Mouse (Mus musculus) heart, postnatal 0 days (tissue): ENCODE results near the gene Pik3c2b.

ENCODE experiments used
- CTCF ChIP-seq: IDR thresholded peaks from 2 replicates; pipeline ENCODE4 v1.5.1; 2016; ENCODE audit warnings: antibody characterized with exemption, control low read depth, low read depth
- EP300 ChIP-seq: IDR thresholded peaks from 2 replicates; pipeline ENCODE4 v1.6.1; 2016; ENCODE audit warnings: antibody characterized with exemption, low read depth

DNA sequence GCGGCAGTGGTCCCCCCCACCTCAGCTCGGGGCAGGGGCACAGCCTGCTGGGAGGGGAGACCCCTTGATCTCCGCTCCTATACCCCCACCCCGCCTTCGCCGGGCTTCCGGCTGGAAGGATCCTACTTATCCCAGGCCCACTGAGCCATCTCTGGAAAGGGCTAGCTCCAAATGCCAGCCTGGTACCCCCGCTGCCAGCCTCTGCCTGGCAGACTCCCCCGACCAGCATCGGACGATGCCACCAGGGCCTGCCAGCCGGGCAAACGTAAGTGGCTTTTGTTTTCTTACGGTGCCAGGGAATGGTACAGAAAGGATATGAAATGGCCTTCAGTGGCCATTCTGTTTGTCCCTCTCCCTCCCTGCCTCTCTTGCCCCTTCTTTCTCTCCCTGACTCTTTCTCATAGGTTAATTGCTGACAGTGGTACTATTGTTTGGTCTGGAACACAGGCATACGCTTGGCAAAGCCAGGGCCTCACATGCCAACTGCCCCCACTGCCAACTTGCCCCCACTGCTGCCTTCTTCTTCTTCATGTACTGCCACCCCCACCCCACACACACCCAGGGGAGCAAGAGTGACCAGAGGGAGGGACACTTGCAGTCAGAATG is 23.3 kb downstream of the Pik3c2b start:
- TF ChIP-seq EP300 (no peak), CTCF (no peak)
